Mouse (Mus musculus): ENCODE results near the gene Sap25.

GRCm38 (mm10) chr5:137600281-137600618 lies 40.9 kb upstream of the Sap25 start:
- TF ChIP-seq CTCF (IDR thresholded peaks at IDR 0.05; ENCODE audit: control insufficient read depth, insufficient read depth, insufficient replicate concordance, low read depth, low read length), result no peak
- no peak for TF ChIP-seq POLR2A (IDR thresholded peaks at IDR 0.05; ENCODE audit: control insufficient read depth, low read depth, low read length)

Measured in testis, adult 2 months (tissue).